Mouse (Mus musculus) gastrocnemius, postnatal 36 days (tissue): ENCODE measurements around the gene Brdt. TPM values are rescaled to one million over a fixed set of nuclear protein-coding genes. Genes with fewer than 3 reads are reported as not detected.

Source experiments
- DNase-seq, 2 experiments: peaks; one replicate each; pipeline ENCODE4 v3.0.0; 2022
- intact Hi-C: fragments of 180-260 bp; cut with DNase I; formaldehyde crosslinking; loops from one replicate; pipeline ENCODE4 v1.15.1; 2025
- total RNA-seq, 2 experiments: library from RNA; stranded (reverse); gene quantifications; 2 replicates each; pipeline ENCODE4 v1.2.3; 2021

Brdt gene
- total RNA-seq, 2 experiments from 2014 or later, result 1.9 to 2.3 TPM

DNA sequence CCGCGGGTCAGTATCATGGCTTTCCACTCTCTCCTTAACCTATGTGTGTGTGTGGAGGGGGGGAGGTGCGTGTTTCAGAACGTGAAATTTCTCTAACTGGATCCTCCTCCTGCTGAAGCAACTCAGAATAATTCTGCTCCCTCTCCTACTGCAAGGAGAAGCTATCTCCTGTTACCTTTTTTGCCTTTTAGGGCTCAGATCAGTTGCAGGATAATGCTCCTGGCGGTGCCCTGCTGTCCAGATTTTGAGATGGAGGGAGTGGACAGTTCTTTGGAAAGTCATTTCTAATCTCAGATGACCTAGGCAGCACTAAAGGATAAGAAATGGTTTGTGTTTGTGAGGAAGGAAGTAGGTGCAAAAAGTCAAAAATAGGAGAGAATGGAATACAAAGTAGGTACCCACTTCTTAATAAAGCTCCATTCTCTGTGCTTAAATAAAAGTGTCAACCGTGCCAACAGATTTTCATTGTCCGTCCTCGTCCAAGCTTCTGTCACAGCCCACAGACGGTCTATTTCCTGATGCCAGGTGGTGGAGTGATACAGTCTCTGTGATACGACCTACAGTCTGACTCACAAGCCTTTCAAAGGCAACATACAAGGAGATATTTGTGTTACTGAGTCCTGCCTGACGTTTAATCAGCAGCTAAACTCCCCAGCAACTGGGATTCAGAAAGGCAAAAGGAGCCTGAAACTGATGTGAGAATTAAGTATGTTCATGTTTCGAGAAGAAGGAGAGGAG lies 73.2 kb downstream of the Brdt start:
- intact Hi-C loops, result no loop called here
- no peak for DNase-seq

DNA sequence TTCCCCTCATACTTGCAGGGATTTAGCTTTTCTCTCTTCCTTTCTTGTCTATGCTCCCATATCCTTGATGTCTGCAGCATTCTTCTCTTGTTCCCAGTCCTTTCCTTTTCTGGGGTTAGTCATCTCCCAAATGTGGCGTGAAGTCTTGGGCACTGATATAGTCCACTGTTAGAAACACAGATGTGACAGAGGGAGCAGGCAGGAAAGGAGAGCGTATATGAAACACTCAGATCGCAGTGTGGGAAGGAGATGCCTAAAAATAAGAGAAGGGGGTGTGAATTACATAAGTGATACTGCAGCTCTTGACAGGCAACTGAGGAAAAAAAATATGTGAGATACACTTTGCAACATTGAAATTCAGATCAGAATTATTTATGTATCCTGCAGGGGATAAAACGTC lies 74.4 kb downstream of the Brdt start:
- intact Hi-C loops, result no loop called here
- no peak for DNase-seq

DNA sequence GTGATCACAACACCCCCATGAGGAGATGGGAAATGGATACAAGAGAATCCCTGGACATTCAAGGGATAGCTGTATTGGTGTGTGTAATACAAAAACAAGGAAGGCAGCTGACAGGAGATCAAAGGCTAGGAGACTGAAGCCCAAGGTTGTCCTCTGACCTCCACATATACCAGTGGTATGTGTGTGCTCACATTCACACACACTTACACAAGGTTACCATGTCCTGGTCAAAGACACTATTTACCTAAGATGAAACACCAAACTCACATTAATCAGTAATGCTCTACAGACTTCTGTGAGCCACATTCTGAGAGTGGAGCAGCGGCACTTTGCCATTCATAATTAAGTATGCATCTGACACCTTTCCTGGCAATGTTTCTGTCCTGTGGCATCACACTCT lies 79.3 kb downstream of the Brdt start:
- no peak for DNase-seq
- intact Hi-C loops, result no loop called here

DNA sequence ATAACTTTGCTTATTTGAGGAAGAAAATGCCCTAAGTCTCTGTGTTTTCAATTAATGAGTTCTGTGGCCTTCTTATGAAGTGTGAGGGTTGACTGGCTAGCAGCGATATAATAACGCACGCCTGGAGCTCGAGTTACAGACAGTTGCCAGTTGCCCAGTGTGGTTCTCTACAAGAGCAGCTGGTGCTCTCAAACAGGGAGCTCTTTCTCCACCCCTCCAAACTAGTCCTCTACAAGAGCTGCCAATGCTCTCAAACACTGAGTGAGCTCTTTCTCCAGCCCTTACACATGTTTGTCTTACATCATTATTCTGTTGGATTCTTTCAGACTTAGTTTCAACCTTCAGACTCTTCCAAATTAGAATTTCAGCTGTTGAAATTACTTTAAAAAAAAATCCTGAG lies 80.4 kb downstream of the Brdt start:
- intact Hi-C loops, result no loop called here
- DNase-seq, result no peak

DNA sequence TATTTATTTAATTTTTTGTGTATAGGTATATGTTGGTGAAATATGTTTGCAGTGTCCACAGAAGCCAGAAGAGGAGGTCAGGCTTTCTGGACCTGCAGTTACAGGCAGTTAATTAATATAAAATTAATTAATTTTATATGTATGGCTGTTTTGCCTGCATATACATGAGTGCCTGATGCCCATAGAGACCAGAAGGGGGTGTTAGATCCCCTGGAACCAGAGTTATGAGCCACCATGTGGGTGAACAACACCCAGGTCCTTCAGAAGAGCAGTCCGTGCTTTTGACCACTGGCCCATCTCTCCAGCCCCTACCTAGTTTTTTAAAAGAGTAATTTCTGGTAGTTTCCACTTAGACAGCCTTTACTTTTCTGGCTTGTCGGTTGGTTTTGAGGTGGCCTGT lies 81.3 kb downstream of the Brdt start:
- intact Hi-C loops, result no loop called here
- no peak for DNase-seq

DNA sequence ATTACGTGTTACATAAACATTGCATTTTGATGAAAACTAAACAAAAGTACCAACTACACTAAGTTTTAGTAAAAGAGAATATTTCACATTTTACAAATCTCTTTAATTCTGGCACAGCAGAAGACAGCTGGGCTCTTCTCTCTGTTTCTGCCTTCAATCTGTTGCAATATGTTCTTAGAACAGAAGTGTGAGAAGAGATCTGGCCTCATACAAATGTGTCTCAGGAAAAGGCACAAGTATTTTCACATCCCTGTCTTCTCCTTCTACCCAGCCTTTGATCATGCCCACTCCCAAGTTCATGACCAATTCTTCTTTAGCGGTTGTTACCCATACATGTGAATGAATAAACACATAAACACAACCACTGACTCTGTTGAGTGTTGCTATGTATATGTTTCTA lies 84.1 kb downstream of the Brdt start:
- no peak for DNase-seq

DNA sequence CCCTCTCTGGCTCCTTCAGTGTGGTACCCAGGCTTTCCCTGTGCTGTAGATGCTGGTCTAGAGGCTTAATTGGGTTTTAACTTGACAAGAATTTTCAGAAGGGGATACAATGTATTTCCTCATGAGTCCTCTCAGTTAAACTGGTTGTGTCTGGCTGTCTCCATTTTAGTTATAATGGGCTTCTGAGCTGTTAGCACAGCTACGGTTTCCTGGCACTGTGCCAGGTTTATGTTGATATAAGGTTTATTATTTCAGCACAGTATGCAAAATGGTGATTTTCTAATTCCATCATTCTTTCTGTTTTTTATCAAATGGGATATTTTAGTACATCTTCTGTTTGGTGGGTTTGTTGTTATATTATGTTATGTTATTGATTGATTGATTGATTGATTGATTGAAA lies 90.7 kb downstream of the Brdt start:
- no peak for DNase-seq
- intact Hi-C loops, result no loop called here

More for the DNA sequence above, 84.1 kb downstream of the Brdt start:
- intact Hi-C loops, result no loop called here

DNA sequence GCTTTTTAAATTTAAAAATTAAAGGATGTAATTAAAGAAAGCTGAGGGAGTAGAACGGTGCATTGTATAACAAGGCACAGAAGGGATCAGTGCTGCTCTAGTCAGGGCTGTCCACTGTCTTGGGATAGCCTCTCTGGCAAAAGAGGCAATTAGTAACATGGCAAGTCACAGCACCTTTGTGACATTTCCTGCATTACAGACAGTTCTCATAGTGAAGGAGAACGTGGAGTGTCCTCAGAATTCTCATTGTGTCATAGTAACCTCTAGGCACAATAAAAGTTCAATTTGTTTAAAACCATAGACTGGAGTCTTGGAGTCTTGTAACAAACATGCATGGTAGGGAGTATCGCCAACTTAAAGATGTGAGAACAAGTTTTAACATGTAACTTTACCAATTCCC lies 100.3 kb downstream of the Brdt start, which contains the start of gene Lpcat2b:
Gene Lpcat2b (plus strand): TSS at position 301 of the 400 bp plus-strand sequence.
- no peak for DNase-seq
- intact Hi-C loops, result loop anchor here (10.0 kb wide), 1 partner anchor 164 kb away; the partner anchor contains the start of genes Glmn and Rpap2

DNA sequence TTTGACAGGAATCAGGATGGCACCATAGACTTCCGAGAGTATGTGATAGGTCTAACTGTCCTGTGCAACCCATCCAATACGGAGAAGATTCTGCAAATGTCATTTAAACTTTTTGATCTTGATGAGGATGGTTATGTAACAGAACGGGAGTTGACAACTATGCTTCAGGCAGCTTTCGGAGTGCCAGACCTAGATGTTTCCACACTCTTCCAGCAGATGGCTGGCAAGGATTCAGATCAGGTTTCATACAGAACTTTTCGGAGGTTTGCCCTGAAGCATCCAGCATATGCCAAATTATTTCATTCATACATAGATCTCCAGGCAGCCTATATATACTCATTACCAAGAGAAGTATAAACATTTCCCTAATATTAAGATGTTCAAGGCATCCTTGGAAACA lies 103.0 kb downstream of the Brdt start:
- intact Hi-C loops, result loop anchor here (10.0 kb wide), 1 partner anchor 161 kb away; the partner anchor contains the start of genes Glmn and Rpap2
- DNase-seq, result no peak

DNA sequence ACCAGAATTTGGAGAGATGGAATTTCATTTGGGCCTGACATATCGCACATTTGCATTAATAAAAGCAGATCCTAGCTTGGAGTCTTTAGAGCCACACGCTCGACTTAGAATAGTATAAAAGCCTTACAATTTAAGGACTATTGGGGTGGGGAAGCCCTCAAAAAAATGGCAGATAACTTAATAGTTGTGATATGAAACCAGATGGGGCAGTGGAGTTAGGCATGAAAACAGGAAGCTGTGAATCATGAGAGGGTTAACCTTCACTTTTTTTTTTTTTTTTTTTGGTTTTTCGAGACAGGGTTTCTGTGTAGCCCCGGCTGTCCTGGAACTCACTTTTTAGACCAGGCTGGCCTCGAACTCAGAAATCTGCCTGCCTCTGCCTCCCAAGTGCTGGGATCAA lies 105.2 kb downstream of the Brdt start:
- intact Hi-C loops, result loop anchor here (10.0 kb wide), 1 partner anchor 159 kb away; the partner anchor contains the start of genes Glmn and Rpap2
- DNase-seq, result no peak

Other genes with a start within 250 kb of the Brdt start
- 10 to 100 TPM; 17.1 to 18.3 TPM for gene Tgfbr3, start 41.5 kb upstream of the Brdt start, total RNA-seq
- gene Ephx4, start 71.6 kb downstream of the Brdt start, total RNA-seq, result 1 to 10 TPM in 1 of 2 experiments, under 1 TPM in 1; 0.47 to 1.1 TPM
- not detected for gene Lpcat2b, start 100.4 kb downstream of the Brdt start, total RNA-seq
- gene Btbd8, start 106.8 kb downstream of the Brdt start, total RNA-seq, result 1 to 10 TPM; 5.9 to 9.0 TPM
- not detected for gene Gm42669, start 176.5 kb downstream of the Brdt start, total RNA-seq
- gene 1700028K03Rik, start 203.6 kb downstream of the Brdt start, total RNA-seq, result not detected